Mouse (Mus musculus): Measurements from ENCODE around the gene Snx19.

The Snx19 gene

DNA sequence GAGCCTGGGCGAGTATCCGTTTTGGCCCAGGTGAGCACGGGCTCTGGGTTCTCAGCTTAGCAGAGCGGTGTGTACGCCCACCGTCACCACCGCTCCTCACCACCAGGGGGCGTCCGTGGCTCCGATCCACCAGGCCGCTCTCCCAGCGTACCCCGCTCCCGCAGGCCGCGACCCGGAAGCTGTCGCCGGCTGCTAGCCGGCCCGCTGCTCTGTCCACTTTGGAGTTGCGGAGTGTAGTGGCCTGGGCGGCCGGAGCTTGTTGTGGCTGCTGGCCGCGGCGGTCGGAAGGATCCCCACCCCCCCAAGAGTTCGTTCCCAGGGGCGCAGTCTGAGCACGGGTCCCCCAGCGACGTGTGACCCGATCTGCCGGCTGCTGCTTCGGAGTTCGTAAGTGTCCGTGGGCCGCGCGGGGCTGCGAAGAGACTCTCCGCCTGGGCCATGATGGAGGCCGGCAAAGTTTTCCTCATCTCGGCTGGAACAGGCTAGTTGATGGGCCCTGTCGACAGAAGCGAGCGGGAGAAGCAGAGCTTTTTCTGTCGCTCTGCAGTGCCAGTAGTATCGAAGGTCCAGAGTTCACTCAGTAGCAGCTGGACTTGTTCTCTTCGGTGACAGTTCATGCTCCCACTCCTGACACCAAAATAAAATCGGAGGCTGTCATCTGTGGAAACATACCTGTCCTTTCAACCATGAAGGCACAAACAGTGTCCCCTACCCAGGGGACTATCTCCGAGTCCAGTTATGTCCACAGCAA, at the start of gene Snx19:
Gene Snx19 (plus strand): TSS at position 227 of the 751 bp plus-strand sequence.
- DNase-seq (ENCODE audit: inconsistent ontology term), result peak; percentile 92

DNA sequence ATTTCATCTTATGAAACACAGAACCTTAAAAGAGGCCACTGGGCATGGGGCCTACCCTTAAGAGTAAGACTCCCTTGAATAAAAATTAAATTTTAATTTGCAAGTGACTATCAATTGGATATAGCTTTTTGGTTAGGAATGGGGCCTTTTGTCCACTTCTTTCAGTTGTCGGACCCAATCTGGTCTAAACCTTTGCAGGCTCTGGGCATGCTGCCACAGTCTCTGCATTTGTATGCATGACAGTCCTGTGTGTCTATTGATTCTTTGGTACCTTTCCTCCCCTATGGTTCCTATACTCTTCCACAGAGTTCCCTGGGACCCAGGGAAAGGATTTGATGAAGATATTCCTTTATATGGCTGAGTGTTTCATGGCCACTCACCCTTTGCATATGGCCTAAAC, 26.1 kb upstream of the Snx19 start:
- DNase-seq (ENCODE audit: inconsistent ontology term), result no peak

DNA sequence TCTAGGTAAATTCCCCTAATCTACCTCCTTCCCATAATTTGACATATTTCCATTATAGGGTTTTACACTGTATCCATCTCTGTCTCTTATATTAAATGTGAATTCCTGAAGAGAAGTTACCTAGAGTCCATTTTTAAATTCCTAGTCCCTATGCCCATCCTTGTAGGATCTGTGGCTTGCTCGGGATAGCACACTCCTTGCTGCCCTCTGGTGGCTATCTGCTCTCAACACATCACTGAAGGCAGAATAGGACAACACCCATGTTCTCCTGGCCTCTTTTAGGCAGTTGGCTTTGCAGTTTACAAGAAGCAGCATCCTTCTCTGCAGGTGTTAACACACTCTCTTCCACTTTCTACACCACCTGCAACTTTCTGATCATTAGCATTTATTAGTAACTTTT, 4.0 kb upstream of the Snx19 start:
- peak; percentile 9 for DNase-seq (ENCODE audit: inconsistent ontology term)

DNA sequence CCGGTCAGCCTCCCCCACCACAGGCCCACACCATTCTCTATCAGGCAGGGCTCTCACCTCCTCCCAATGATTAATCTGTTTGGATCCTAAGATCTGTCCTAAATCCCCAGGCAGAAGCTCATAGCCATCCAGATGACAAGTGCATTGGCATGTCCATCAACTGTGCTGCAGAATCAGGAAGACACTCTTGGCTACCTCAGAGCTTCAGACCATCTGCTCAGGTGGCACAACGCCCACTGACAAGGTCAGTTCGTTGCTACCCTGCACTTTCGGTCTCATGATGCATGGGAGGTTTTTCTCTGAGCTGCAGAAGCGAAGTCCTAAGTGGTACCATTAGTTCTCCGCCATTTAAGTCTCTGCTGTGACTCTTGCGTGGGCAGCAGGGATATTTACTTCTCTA, 1.7 kb upstream of the Snx19 start:
- DNase-seq (ENCODE audit: inconsistent ontology term), result no peak

DNA sequence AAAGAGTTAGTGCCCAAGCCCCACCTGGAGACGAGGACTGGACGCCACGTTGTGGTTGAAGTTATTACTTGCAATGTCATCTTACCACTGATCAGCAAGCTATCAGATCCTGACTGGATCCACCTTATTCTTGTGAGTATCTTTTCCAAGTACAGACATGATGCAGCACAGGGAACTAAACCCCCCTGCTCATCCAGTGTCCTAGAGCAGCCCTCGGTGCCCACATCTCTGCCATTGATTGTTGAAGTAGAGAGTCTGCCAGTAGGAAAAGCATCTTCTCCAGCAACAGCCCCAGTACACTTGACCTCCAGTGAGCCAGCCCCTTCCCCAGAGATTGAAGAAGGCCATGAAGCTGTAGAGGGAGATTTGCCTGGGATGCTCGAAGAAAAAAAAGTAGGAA, 1.3 kb downstream of the Snx19 start:
- DNase-seq (ENCODE audit: inconsistent ontology term), result no peak

DNA sequence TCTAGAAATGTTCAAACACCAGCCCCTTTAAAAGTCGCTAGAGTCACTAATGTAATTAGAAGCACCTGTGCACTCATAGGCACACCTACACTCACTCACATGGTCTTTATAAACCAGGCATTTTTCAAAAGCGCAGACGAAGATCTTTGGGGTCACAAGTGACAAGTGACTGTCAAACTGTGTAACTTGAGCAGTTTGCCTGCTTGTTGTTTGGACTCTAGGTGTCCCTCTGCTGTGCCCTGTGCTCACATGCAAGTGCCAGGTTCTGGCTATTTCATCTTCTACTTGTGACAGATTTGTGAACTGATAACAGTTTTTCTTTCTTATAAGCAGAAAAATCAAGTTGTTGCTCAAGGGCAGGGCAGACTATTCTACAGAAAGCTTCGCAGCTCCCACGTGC, 3.5 kb downstream of the Snx19 start:
- no peak for DNase-seq (ENCODE audit: inconsistent ontology term)

DNA sequence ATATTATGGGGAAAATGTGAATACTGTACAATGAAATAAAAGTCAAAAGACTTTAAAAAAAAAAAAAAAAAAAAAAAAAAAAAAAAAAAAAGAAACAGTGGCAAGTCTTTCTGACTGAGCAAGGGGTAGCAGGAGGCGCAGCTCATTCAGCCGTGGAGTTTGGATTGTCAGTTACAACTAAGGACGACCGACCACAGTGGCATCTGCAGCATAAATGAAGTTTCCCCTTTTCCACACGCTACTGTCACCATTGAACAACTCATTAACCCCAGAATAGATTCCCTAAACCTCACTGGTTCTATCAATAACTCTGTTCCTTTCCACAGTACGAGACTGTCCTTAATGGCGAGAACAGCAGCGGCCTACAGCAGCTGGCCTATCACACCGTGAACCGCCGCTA, 5.0 kb downstream of the Snx19 start:
- DNase-seq (ENCODE audit: inconsistent ontology term), result no peak

DNA sequence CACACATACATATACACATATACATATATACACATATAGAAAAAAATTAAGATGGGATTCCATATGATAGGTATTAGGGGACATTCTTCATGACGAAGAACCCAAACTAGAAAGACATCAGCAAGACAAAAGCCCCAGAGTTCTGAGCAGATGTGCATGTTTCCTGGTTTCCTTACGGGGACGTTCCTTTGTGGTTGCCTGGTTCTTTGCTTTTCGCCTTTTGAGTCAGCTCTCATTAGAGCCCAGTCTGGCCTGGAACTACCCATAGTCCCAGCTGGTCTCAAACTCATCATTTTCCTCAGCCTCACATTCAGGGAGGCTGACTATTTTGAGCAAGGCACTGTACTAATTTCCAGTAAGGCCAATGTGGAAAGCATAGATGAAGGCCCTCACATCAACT, 7.0 kb downstream of the Snx19 start:
- no peak for DNase-seq (ENCODE audit: inconsistent ontology term)

DNA sequence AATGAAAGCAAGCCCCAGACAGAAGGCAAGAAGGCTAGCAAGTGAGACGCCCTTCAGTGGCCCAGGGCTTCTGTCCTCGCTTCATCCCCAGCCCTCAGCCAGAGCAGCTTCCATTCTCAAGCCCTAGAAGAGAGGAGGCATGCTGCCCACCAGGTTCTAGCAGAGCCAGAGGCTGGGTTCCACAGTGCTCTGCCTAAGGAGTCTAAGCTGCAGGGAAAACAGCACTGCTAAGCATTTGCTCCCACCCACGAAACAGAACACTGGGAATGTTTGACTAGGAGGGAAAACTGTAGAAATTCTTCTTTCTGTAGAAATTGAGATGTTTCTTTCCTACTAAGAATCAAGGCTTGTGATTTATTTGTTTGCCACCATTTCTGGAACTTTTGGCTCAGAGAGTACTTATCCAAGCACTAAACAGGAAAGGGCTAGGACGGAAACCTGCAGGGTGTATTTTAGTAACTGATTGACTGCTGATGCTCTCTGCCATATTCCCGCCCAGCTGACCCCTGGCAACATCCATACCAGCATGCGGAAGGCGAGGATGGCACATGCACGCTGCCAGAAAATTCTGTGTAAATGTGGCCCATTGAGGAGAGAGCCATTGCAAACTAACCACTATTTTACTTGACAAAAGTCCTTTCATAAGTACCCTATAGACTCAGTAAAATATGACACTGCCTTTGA, 9.1 kb downstream of the Snx19 start:
- DNase-seq (ENCODE audit: inconsistent ontology term), result no peak

DNA sequence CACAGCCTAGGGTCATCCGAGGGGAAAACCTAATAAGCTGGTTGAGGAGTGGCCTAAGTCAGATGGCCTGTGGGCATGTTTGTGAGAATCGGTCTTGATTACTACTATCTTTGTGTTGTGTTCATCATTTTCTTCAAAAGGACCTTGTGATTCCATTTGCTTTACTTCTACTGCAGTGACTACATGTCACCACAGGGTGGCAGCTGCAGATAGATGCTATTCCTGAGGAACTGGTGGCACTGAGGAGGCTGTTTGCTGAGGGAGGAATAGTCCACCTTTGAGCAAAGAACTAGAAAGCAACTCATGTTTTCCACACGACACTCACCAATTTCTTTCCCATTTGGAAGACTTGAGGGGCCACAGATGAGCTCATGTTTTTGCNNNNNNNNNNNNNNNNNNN, 11.6 kb downstream of the Snx19 start:
- DNase-seq (ENCODE audit: inconsistent ontology term), result peak; percentile 5

DNA sequence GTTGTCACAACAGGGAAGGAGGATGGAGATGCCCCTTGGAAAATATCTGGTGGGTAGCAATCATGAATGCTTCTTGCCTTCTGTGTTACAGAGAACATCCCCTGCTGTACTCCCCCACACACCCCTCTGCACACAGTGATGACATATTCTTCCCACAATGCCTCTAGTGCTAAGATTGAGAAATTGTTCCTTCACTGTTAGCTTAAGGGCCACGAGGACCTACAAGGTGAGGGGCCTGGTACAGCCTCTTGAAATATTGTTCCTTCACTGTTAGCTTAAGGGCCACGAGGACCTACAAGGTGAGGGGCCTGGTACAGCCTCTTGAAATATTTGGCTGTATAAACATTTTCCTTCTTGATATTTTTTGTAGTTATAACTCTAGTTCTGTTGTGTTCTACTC, 14.9 kb downstream of the Snx19 start:
- DNase-seq (ENCODE audit: inconsistent ontology term), result no peak

DNA sequence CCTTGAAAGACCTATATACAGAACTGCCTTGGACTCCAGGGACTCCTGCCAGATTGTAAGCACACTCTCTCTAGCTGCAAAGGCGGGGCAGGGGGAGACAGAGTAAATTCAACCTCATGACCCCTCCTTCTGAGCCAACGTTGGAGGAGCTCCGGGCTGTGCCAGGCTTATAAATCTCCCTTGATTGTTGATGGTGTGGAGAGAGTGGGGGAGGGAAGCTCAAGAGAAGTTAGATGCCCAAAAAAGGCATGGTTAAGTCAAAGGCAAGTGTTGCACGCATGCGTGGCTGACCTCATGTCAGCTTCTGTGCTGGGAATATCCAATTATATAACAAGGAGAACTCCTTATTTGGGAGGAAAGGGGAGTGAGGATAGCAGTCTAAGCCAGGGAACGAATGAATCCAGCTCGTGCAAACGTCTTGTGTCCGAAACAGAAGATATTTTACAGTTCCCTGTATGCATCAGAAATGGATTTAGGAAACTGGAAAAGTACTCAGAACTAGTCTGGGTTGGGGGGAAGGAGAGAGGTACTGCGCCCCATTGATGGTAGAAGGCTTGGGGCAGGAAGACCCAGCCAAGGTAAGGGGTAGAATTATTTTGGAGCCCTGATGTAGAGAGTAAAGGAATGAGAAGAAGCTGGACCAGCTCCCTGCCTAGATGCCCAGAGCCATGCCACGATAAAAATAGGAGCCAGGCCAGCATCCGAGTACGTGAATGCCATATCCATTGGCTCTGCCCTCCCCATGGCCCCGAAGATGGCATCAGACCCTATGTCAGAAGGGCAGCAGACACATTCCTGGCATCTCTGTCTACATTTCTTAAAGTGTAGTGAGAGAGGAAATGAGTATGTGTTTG, 18.6 kb downstream of the Snx19 start:
- DNase-seq (ENCODE audit: inconsistent ontology term), result no peak

DNA sequence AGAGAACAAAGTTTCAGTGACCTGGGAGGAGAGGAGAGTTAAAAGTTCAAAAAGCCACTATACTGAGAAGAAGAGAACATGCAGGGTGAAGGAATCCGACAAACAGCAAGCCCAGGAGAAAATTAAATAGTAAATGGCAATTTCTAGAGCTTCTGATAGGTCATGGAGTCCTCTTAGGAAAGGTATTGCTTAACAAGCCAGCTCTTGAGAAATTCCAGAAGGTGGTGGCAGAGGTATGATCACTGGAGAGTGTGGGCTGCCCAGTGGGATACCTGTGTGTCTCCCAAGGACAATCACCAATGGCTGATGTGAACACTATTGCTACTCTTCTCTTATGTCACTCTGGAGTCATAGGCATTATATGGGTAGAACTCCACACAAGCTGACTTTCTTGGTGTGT, 19.2 kb downstream of the Snx19 start:
- no peak for DNase-seq (ENCODE audit: inconsistent ontology term)

DNA sequence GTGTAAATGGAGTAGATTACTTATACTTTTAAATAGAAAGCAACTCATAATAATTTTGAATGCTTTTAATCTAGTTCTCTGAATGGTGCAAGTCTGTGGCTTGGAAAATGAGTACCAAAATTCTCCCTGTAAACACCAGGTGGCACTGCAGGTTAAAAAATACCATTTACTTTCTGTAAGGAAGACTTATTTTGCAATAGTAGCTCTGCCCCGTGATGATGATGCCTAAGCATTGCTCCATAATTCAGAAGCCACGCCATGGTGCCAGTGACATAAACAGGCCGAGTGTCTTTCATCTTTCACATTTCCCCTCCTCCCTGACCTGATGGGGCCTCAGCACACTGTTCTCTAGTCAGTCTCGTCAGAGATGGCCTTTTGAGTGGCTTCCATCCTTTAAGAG, 21.6 kb downstream of the Snx19 start:
- DNase-seq (ENCODE audit: inconsistent ontology term), result peak; percentile 12

DNA sequence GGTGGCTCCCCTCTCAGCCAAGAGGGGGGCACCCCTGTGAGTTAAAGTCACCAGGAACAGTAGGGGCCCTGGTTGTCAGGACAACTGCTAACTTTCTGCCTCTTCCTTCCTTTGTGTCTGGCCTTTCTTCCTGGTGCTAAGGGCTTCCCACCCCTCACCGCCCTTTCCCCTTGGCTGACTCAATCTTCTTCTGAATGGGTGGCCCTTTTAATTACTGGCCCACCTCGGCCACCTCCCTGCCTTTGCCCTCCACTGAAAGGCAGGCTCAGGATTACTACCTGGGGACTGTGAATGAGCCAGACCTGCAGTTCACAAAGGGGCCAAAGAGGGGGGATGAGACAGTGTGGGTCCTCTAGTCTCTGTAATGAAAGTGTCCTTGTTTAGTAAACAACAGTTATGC, 23.0 kb downstream of the Snx19 start:
- no peak for DNase-seq (ENCODE audit: inconsistent ontology term)

DNA sequence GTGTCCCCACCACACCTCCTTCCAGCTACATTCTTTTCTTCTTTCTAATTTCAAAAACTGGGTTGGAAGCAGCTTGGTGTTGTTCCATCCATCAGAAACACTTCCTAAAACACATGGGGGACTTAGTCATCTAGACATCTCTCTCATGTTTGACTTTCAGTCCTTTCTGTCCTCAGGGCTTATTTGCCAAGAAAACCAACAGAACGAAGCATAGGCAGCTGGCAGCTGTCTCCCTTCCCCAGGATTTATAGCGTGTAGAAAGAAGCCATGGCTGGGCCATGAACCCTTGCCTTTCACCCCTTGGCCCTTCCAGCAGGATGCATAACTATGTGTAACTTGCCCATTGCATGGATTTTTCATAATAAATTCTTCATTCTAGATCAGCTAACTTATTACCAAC, 23.9 kb downstream of the Snx19 start:
- no peak for DNase-seq (ENCODE audit: inconsistent ontology term)

DNA sequence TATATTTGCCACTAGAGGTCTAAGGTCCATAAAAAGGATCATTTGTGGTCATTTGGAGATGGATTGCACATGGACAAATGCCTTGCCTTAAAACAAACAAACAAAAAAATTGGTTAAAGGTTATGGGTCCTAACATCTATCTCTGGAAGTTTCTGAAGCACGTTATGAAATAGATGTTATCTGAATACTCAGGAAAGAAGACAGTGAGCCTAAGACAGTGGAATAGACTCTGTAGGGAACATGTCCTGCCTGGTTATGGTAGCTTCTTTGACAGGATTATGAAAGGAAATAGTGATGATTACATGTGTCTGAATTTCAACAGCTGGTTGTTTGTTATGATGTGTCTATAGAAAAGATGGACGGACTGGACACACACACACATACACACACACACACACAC, 27.6 kb downstream of the Snx19 start:
- DNase-seq (ENCODE audit: inconsistent ontology term), result no peak

DNA sequence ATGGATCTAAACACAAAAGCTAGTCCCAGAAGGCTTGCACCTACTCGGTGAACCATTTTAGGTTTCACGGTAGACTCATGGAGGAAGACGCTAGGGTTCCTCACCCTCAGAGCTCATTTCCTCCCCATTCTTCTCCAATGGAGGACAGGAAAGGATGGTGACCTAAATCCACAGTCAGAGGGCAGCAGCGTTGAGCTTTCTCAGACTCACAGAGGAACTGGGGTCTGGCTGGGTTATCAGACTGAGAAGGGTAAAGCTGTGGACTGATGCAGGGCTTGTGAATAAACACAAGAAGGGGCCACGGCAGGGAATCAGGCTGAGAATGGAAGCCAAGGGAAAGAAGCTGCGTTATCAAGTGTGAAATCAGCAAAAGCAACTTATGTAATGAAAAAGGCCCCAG, 29.3 kb downstream of the Snx19 start:
- DNase-seq (ENCODE audit: inconsistent ontology term), result no peak

DNA sequence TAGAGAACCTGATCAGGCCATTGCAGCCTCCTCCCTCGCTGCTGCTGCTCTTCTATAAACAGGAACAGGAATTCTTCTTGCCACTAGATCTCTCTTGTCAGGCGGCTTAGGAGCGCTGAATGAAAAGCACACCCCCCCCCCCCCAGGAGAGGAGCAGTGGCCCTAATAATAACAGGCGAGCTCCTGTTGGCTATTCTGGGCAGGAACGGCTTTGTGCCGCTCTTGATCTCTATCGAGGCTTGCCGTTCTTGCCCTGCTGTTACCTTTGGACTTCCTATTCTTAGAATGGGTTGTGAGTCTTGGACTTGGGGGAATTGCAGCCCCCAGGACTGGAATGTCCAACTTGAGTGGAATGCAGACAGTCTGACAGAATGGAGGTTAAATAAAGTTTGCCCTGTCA, 33.6 kb downstream of the Snx19 start:
- no peak for DNase-seq (ENCODE audit: inconsistent ontology term)

DNA sequence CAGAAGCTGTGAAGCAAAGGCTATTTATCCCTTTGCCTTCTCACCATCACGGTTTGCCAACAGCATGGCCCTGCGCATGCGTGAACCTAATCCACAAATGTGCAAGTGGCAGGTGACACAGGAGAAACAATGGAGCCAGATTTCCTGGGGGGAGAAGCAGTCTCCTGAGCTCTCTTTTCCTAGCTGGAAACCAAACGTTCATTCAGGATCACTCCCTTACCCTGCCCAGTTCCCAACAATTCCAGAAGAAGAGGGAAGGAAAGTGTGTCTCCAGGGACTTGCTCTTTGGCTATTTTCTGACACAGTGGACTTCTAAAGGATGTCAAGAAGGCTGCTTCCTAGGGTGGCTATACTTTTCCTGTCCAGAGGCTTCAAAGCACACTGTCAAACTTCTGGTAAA, 37.8 kb downstream of the Snx19 start:
- no peak for DNase-seq (ENCODE audit: inconsistent ontology term)

DNA sequence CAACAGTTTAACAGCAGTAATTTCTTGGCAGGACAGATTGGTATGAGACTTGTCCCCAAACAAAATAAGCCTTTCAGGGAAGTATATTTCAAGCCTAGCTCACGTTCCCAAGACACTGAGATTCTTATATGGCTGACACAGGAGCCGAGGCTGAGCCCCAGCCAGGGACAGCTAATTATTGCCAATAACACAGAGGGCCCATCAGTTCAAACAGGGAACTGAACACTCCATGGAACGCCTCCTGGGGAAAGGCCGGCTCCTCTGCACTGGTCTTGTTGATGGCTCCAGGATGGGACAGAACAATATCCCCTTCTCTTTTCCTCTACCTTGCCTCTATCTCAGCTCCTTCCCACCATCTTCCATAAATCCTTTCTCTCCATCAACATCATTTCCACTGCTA, 53.1 kb downstream of the Snx19 start:
- no peak for DNase-seq (ENCODE audit: inconsistent ontology term)

DNA sequence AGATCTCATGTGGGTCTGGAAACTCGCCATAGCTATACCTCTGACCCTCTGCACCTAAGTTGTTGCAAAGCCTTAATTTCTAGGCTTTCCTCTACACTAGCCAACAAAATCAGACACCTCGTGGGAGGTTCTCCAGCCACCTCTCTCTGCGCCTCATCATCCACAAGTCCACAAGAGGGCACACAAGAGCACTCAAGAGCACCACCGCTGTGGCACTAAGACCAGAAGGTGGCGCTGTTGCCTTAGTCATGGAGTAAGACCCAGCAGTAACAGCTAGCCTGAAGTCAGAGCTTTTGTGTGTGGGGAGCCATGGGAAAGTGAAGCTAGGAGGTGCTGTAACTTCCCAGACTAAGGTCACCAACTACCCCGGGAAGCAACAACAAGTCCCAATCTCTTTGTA, 53.6 kb downstream of the Snx19 start:
- DNase-seq (ENCODE audit: inconsistent ontology term), result peak; percentile 81

DNA sequence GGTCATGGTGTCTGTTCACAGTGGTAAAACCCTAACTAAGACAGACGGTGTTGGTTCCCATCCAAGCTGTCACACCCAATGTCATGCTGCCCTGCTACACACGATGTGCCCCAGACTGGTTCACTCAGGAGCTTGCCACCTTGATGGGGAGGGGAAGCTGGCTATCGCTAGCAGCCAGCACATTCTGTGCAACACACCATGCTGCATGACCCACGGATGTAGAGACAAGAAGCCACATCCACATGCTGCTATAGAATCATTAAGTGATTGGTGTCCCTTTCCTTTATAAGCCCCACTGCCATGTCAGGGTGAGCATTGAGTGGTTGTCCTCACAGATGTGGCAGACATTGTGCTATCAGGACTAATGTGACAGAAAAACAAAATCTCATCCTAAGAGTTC, 55.2 kb downstream of the Snx19 start:
- DNase-seq (ENCODE audit: inconsistent ontology term), result no peak
